Mouse (Mus musculus): Measurements from ENCODE around the gene Cyp19a1. TPM values are rescaled to one million over a fixed set of nuclear protein-coding genes. Genes with fewer than 3 reads are reported as not detected.
A peak's percentile ranks its signal among the peaks of the same experiment; 100 is the strongest.

Cyp19a1 gene
- polyA plus RNA-seq (2014; fragmentation: Nextera tagmentation; extraction: Ambion mirVana): not detected in 2 replicates

GRCm38 (mm10) chr9:54268010-54268409 is at the start of gene Cyp19a1:
TSS of gene Cyp19a1 (minus strand) at chr9:54268110.
- H3K4me1 ChIP-seq (replicated peaks; ENCODE audit: control insufficient read depth, insufficient read depth, low read length): no peaks in the 10 kb centered on the region
- no peaks in the 10 kb centered on the region for H3K9me3 ChIP-seq (ENCODE audit: control insufficient read depth, low read length)
- no peak within 1 kb of the TSS for H3K27ac ChIP-seq (ENCODE audit: low read depth)
- no peaks in the 10 kb centered on the region for H3K36me3 ChIP-seq (ENCODE audit: control insufficient read depth, insufficient read depth, low read length)
- DNase-seq (ENCODE audit: low spot score) (no peak), ATAC-seq (replicated peaks; ENCODE audit: low FRiP score, low TSS enrichment, low read depth) (no peak)
- no peak within 1 kb of the TSS for H3K4me2 ChIP-seq (ENCODE audit: low read length)
- no peak within 1 kb of the TSS for H3K4me3 ChIP-seq (ENCODE audit: low read depth, low read length)
- no peaks in the 10 kb centered on the region for H3K27me3 ChIP-seq (replicated peaks; ENCODE audit: control insufficient read depth, insufficient read depth, low read length)
- 84% methylated on average over 7 of the region's 7 CpGs for WGBS
- no peak within 1 kb of the TSS for H3K9ac ChIP-seq (ENCODE audit: low read length)

GRCm38 (mm10) chr9:54316363-54316762 is 48.5 kb upstream of the Cyp19a1 start:
- Histone ChIP-seq H3K4me1 (replicated peaks; ENCODE audit: control insufficient read depth, insufficient read depth, low read length) (no peaks in the 10 kb centered on the region), H3K9ac (ENCODE audit: low read length) (no peak overlapping the region), H3K9me3 (ENCODE audit: control insufficient read depth, low read length) (no peaks in the 10 kb centered on the region), H3K36me3 (ENCODE audit: control insufficient read depth, insufficient read depth, low read length) (no peaks in the 10 kb centered on the region), H3K27ac (ENCODE audit: low read depth) (no peak overlapping the region), H3K4me3 (ENCODE audit: low read depth, low read length) (no peak overlapping the region), H3K27me3 (replicated peaks; ENCODE audit: control insufficient read depth, insufficient read depth, low read length) (no peaks in the 10 kb centered on the region), H3K4me2 (ENCODE audit: low read length) (no peak overlapping the region)
- DNase-seq (ENCODE audit: low spot score): no peak
- 69% methylated on average over 9 of the region's 9 CpGs for WGBS
- ATAC-seq (replicated peaks; ENCODE audit: low FRiP score, low TSS enrichment, low read depth): no peak

GRCm38 (mm10) chr9:54308751-54309358 is 40.9 kb upstream of the Cyp19a1 start:
- Histone ChIP-seq H3K9ac (ENCODE audit: low read length) (no peak overlapping the region), H3K4me2 (ENCODE audit: low read length) (no peak overlapping the region), H3K27me3 (replicated peaks; ENCODE audit: control insufficient read depth, insufficient read depth, low read length) (no peaks in the 10 kb centered on the region), H3K27ac (ENCODE audit: low read depth) (no peak overlapping the region), H3K9me3 (ENCODE audit: control insufficient read depth, low read length) (no peaks in the 10 kb centered on the region), H3K4me3 (ENCODE audit: low read depth, low read length) (no peak overlapping the region), H3K36me3 (ENCODE audit: control insufficient read depth, insufficient read depth, low read length) (no peaks in the 10 kb centered on the region), H3K4me1 (replicated peaks; ENCODE audit: control insufficient read depth, insufficient read depth, low read length) (no peaks in the 10 kb centered on the region)
- ATAC-seq (replicated peaks; ENCODE audit: low FRiP score, low TSS enrichment, low read depth) (no peak), DNase-seq (ENCODE audit: low spot score) (no peak)
- WGBS: 69% methylated on average over 2 of the region's 2 CpGs

GRCm38 (mm10) chr9:54308209-54308608 is 40.3 kb upstream of the Cyp19a1 start:
- DNase-seq (ENCODE audit: low spot score) (no peak), ATAC-seq (replicated peaks; ENCODE audit: low FRiP score, low TSS enrichment, low read depth) (no peak)
- 67% methylated on average over 1 of the region's 1 CpGs for WGBS
- Histone ChIP-seq H3K4me1 (replicated peaks; ENCODE audit: control insufficient read depth, insufficient read depth, low read length) (no peaks in the 10 kb centered on the region), H3K27me3 (replicated peaks; ENCODE audit: control insufficient read depth, insufficient read depth, low read length) (no peaks in the 10 kb centered on the region), H3K4me3 (ENCODE audit: low read depth, low read length) (no peak overlapping the region), H3K27ac (ENCODE audit: low read depth) (no peak overlapping the region), H3K9ac (ENCODE audit: low read length) (no peak overlapping the region), H3K4me2 (ENCODE audit: low read length) (no peak overlapping the region), H3K9me3 (ENCODE audit: control insufficient read depth, low read length) (no peaks in the 10 kb centered on the region), H3K36me3 (ENCODE audit: control insufficient read depth, insufficient read depth, low read length) (no peaks in the 10 kb centered on the region)

- Histone ChIP-seq H3K4me1 (replicated peaks; ENCODE audit: control insufficient read depth, insufficient read depth, low read length) (no peaks in the 10 kb centered on the region), H3K27me3 (replicated peaks; ENCODE audit: control insufficient read depth, insufficient read depth, low read length) (no peaks in the 10 kb centered on the region), H3K4me3 (ENCODE audit: low read depth, low read length) (no peak overlapping the region), H3K4me2 (ENCODE audit: low read length) (no peak overlapping the region), H3K9me3 (ENCODE audit: control insufficient read depth, low read length) (no peaks in the 10 kb centered on the region), H3K36me3 (ENCODE audit: control insufficient read depth, insufficient read depth, low read length) (no peaks in the 10 kb centered on the region), H3K9ac (ENCODE audit: low read length) (no peak overlapping the region), H3K27ac (ENCODE audit: low read depth) (no peak overlapping the region)
- ATAC-seq (replicated peaks; ENCODE audit: low FRiP score, low TSS enrichment, low read depth) (no peak), DNase-seq (ENCODE audit: low spot score) (no peak)
- WGBS: 80% methylated on average over 4 of the region's 4 CpGs
Measured at GRCm38 (mm10) chr9:54301255-54301654, 33.3 kb upstream of the Cyp19a1 start.

GRCm38 (mm10) chr9:54299792-54300191 is 31.9 kb upstream of the Cyp19a1 start:
- Histone ChIP-seq H3K27me3 (replicated peaks; ENCODE audit: control insufficient read depth, insufficient read depth, low read length) (no peaks in the 10 kb centered on the region), H3K4me1 (replicated peaks; ENCODE audit: control insufficient read depth, insufficient read depth, low read length) (no peaks in the 10 kb centered on the region), H3K9ac (ENCODE audit: low read length) (no peak overlapping the region), H3K27ac (ENCODE audit: low read depth) (no peak overlapping the region), H3K9me3 (ENCODE audit: control insufficient read depth, low read length) (no peaks in the 10 kb centered on the region), H3K4me2 (ENCODE audit: low read length) (no peak overlapping the region), H3K36me3 (ENCODE audit: control insufficient read depth, insufficient read depth, low read length) (no peaks in the 10 kb centered on the region), H3K4me3 (ENCODE audit: low read depth, low read length) (no peak overlapping the region)
- ATAC-seq (replicated peaks; ENCODE audit: low FRiP score, low TSS enrichment, low read depth): no peak
- DNase-seq (ENCODE audit: low spot score): no peak

GRCm38 (mm10) chr9:54299389-54299788 is 31.5 kb upstream of the Cyp19a1 start:
- H3K9ac ChIP-seq (ENCODE audit: low read length): no peak overlapping the region
- no peak for ATAC-seq (replicated peaks; ENCODE audit: low FRiP score, low TSS enrichment, low read depth)

GRCm38 (mm10) chr9:54287804-54288203 is 19.9 kb upstream of the Cyp19a1 start:
- H3K4me2 ChIP-seq (ENCODE audit: low read length): no peak overlapping the region
- peaks cover 20% of the 10 kb centered on the region for H3K27me3 ChIP-seq (replicated peaks; ENCODE audit: control insufficient read depth, insufficient read depth, low read length)
- 75% methylated on average over 5 of the region's 5 CpGs for WGBS
- ATAC-seq (replicated peaks; ENCODE audit: low FRiP score, low TSS enrichment, low read depth) (no peak), DNase-seq (ENCODE audit: low spot score) (no peak)
- H3K9me3 ChIP-seq (ENCODE audit: control insufficient read depth, low read length): no peaks in the 10 kb centered on the region
- no peaks in the 10 kb centered on the region for H3K36me3 ChIP-seq (ENCODE audit: control insufficient read depth, insufficient read depth, low read length)
- no peak overlapping the region for H3K9ac ChIP-seq (ENCODE audit: low read length)
- H3K4me3 ChIP-seq (ENCODE audit: low read depth, low read length): no peak overlapping the region
- H3K4me1 ChIP-seq (replicated peaks; ENCODE audit: control insufficient read depth, insufficient read depth, low read length): no peaks in the 10 kb centered on the region; the same call in 1 of the 2 replicates
- H3K27ac ChIP-seq (ENCODE audit: low read depth): no peak overlapping the region

More at GRCm38 (mm10) chr9:54299389-54299788, 31.5 kb upstream of the Cyp19a1 start:
- Histone ChIP-seq H3K9me3 (ENCODE audit: control insufficient read depth, low read length) (no peaks in the 10 kb centered on the region), H3K4me1 (replicated peaks; ENCODE audit: control insufficient read depth, insufficient read depth, low read length) (no peaks in the 10 kb centered on the region), H3K27ac (ENCODE audit: low read depth) (no peak overlapping the region), H3K36me3 (ENCODE audit: control insufficient read depth, insufficient read depth, low read length) (no peaks in the 10 kb centered on the region), H3K4me2 (ENCODE audit: low read length) (no peak overlapping the region), H3K27me3 (replicated peaks; ENCODE audit: control insufficient read depth, insufficient read depth, low read length) (no peaks in the 10 kb centered on the region), H3K4me3 (ENCODE audit: low read depth, low read length) (no peak overlapping the region)
- no peak for DNase-seq (ENCODE audit: low spot score)
- 51% methylated on average over 3 of the region's 3 CpGs for WGBS

GRCm38 (mm10) chr9:54286331-54286987 is 18.5 kb upstream of the Cyp19a1 start, which contains the start of gene Gldn:
TSS of gene Gldn (plus strand) at chr9:54286486.
- DNase-seq (ENCODE audit: low spot score) (peak; percentile 61), ATAC-seq (replicated peaks; ENCODE audit: low FRiP score, low TSS enrichment, low read depth) (no peak)
- Histone ChIP-seq H3K4me1 (replicated peaks; ENCODE audit: control insufficient read depth, insufficient read depth, low read length) (no peaks in the 10 kb centered on the region; the same call in 1 of the 2 replicates), H3K27me3 (replicated peaks; ENCODE audit: control insufficient read depth, insufficient read depth, low read length) (peaks cover 20% of the 10 kb centered on the region), H3K9me3 (ENCODE audit: control insufficient read depth, low read length) (no peaks in the 10 kb centered on the region), H3K36me3 (ENCODE audit: control insufficient read depth, insufficient read depth, low read length) (no peaks in the 10 kb centered on the region), H3K27ac (ENCODE audit: low read depth) (no peak within 1 kb of the TSS), H3K4me2 (ENCODE audit: low read length) (peak within 1 kb of the TSS; percentile 55), H3K9ac (ENCODE audit: low read length) (no peak within 1 kb of the TSS), H3K4me3 (ENCODE audit: low read depth, low read length) (peak within 1 kb of the TSS; percentile 22)
- WGBS: 2% methylated on average over 61 of the region's 61 CpGs

Measured in intestine, embryonic 14.5 days (tissue).